Mouse (Mus musculus) activated CD4-positive, CD25-positive, alpha-beta regulatory T cell, adult 9 weeks (primary cell): ENCODE data around the gene Pth2. TPM values are rescaled to one million over a fixed set of nuclear protein-coding genes. Genes with fewer than 3 reads are reported as not detected.

Experiments used
- polyA plus RNA-seq: library from polyadenylated mRNA; unstranded; fragments of 100-300 nt; shearing (Covaris generic); gene quantifications from one replicate; pipeline ENCODE4 v1.2.1, GENCODE M21; 2017

Gene Pth2
- not detected for polyA plus RNA-seq

GRCm38 (mm10) chr7:45180896-45181477 is at the start of gene Pth2:
Gene Pth2, plus strand, starts transcription at chr7:45180995.

GRCm38 (mm10) chr7:45135993-45136567 is 44.7 kb upstream of the Pth2 start, which contains the start of the genes Gm45713 and Flt3l:
Gene Gm45713, minus strand, starts transcription at chr7:45136231.
Gene Flt3l, minus strand, starts transcription at chr7:45136432.

DNA sequence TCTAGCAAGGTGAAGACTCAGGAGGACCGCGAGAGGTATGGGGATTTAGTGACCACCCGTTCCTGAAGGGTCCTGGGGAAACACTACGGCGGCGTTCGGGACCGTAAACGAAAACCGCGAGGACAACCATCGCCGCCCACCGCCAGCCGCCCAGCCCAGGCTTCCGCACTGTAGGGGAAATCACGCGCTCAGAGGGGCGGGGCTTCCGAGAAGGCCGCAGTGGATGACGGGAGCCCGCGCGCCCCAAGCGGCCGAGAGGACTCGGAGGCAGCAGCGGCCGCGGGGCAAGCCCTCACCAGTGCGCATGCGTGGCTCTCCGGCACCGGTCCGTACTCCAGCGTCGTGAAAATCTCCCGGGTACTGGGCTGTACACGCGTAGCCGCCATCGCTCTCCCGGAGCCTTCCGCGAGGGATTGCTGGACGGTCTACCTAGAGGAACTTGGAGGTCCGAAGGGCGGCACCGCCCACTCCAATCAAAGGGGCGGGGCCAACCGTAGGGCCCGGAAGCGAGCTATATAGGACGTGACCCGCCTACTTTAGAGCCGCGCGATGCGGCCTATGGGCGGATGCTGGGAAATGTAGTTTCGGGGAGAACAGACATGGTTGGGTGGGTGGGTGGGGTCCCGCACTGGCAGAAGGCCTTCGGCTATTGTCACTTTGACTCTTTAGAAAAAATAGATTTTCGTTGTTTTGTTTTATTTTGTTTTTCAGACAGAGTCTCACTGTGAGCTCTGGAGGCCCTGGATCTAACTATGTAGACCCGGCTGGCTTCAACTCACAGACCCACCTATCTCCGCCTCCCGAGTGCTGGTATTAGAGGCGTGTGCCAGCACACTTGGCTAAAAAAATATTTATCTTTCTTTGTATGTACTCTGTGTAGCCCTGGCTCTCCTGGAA is 26.5 kb upstream of the Pth2 start, which contains the start of the genes Pih1d1 and Aldh16a1:
TSS of gene Pih1d1 (plus strand) at position 208 of the 897 bp plus-strand sequence.
TSS of gene Aldh16a1 (minus strand) at position 489 of the 897 bp plus-strand sequence.

DNA sequence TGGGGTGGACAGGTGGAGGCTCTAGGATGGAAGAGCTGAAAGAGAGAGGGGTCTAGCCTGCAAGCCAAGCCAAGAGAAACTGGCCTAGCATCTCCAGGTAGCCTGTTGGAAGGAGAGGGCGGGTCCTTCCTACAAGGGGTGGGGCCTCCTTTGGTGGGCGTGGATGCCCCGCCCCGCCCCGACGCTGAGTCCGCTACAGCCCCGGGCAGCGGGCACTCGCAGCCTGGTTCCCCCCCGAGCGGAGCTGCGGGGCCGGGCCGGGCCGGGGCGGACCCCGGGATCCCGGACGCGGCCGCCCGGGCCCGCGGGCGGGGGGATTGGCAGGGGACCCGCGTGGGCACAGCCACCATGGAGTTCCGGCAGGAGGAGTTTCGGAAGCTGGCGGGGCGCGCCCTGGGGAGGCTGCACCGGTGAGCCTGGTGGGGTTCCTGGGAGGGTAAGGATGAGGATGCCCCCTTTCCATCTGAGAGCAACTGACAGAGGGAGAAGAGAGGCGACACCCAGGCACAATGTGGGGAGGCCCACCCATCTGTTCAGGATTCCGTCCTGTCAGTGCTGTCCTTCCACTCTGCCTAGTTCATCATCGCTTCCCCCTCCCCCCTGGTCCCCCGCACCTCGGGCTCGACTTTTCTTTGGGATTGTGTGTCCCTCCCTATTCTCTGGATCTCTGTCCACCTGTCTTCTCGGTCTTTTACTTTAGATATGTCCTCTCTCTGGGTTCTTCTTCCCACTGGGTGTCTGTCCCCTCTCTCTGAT is 16.9 kb upstream of the Pth2 start, which contains the start of gene Slc17a7:
TSS of gene Slc17a7 (plus strand) at position 215 of the 756 bp plus-strand sequence.

DNA sequence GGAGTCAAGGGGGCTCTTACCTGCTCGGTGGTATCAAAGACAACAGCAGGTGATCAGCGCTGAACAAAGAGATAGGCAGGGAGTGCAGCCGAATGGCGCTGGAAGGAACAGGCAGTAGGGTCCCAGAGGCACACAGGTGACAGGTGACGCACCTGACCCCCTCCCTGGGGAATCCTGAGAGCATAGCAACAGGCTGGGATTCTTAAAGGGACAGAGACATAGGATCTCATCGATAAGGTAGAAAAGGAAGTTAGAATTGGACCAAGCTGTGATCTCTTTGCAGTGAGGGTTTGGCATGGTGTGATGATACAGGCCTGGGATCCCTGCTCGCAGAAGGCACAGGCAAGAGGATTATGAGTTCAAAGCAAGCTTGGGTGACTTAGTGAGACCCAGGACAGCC is 1.3 kb upstream of the Pth2 start, which contains the start of gene Gfy:
TSS of gene Gfy (minus strand) at position 101 of the 400 bp plus-strand sequence.

GRCm38 (mm10) chr7:45204380-45205143 is 23.8 kb downstream of the Pth2 start, which contains the start of gene Ccdc155:
Gene Ccdc155, minus strand, starts transcription at chr7:45204892.

DNA sequence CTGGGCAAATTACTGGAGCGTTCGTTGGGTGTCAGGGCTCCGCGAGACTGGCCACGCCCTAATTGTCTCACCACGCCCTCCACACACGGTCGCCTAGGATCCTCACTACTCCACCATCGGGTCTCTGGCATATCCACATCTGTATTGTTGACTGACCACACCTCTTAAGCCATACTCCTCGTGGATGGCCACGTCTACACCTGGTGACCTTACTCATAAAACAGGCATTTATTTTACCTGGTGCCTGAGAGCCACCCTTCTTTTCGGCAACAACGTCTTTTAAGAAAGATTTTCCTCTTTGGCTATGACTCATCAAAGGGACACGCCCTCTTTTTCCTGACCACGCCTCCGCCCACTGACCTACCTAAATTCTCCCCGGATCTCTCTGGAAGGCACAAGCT is 31.1 kb downstream of the Pth2 start, which contains the start of gene Dkkl1:
TSS of gene Dkkl1 (minus strand) at position 297 of the 401 bp plus-strand sequence.

DNA sequence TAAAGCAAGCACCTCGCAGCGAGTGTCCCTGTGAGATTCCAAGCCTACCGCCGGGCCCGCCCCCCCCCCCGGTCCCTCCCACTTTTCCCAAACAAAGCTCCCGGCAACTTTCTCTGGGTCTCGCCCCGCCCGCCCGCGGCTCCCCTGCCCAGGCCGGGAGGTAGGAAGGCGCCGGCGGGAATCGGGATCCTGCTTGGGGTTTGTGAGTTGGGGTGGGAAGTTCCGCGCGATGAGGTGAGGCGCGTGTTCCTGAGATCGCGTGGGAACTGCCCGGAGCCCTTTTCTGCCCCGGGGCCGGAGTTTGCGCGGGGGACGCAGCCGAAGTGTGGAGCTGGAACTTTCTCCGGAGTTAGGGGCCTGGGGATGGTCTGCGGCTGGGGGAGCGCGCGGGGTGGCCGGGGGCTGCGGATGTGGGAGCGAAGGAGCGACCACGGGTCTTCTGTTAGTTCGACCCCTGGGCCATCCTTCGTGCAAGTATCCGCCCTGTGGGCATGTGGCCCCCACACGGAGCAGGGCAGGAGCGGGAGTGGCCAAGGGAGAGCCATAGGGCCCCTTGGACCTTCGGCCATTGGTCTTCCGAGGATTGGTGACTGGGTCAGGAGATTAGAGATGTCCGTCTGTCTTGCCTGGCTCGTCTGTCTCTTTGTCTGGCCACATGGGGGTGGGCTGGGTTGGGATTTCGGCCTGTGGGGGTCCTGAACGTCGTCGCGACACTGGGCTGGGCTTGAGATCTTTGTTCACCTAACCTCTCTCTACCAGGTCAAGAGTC is 35.1 kb downstream of the Pth2 start, which contains the start of gene Tead2:
TSS of gene Tead2 (plus strand) at position 81 of the 769 bp plus-strand sequence.

Other genes starting within 250 kb of the Pth2 start
- gene Tsks, start 237.8 kb upstream of the Pth2 start, polyA plus RNA-seq = not detected
- gene Cpt1c, start 206.1 kb upstream of the Pth2 start, polyA plus RNA-seq = 0.42 TPM
- 182 TPM for gene Prmt1, start 194.4 kb upstream of the Pth2 start, polyA plus RNA-seq
- 257 TPM for gene Irf3, start 183.3 kb upstream of the Pth2 start, polyA plus RNA-seq
- 32.8 TPM for gene Bcl2l12, start 182.3 kb upstream of the Pth2 start, polyA plus RNA-seq
- 30.0 TPM for gene Scaf1, start 164.6 kb upstream of the Pth2 start, polyA plus RNA-seq
- 8.7 TPM for gene Rras, start 163.0 kb upstream of the Pth2 start, polyA plus RNA-seq
- 4.7 TPM for gene Prr12, start 128.1 kb upstream of the Pth2 start, polyA plus RNA-seq
- 126 TPM for gene Nosip, start 118.6 kb upstream of the Pth2 start, polyA plus RNA-seq
- 3.9 TPM for gene Prrg2, start 118.3 kb upstream of the Pth2 start, polyA plus RNA-seq
- gene Rcn3, start 88.8 kb upstream of the Pth2 start, polyA plus RNA-seq = 124 TPM
- 6.3 TPM for gene Fcgrt, start 77.1 kb upstream of the Pth2 start, polyA plus RNA-seq
- gene Rps11, start 56.6 kb upstream of the Pth2 start, polyA plus RNA-seq = 3,104 TPM
- gene Rpl13a, start 52.2 kb upstream of the Pth2 start, polyA plus RNA-seq = 2,649 TPM
- gene Gm45713, start 44.8 kb upstream of the Pth2 start, polyA plus RNA-seq = not detected
- 220 TPM for gene Flt3l, start 44.6 kb upstream of the Pth2 start, polyA plus RNA-seq
- 55.1 TPM for gene Pih1d1, start 26.7 kb upstream of the Pth2 start, polyA plus RNA-seq
- 64.8 TPM for gene Aldh16a1, start 26.4 kb upstream of the Pth2 start, polyA plus RNA-seq
- gene Slc17a7, start 17.0 kb upstream of the Pth2 start, polyA plus RNA-seq = not detected
- gene Gfy, start 1.4 kb upstream of the Pth2 start, polyA plus RNA-seq = not detected
- gene Ccdc155, start 23.9 kb downstream of the Pth2 start, polyA plus RNA-seq = 0.12 TPM
- 16.3 TPM for gene Dkkl1, start 31.2 kb downstream of the Pth2 start, polyA plus RNA-seq
- 3.0 TPM for gene Tead2, start 34.8 kb downstream of the Pth2 start, polyA plus RNA-seq
- 641 TPM for gene Cd37, start 58.1 kb downstream of the Pth2 start, polyA plus RNA-seq
- not detected for gene Slc6a16, start 60.1 kb downstream of the Pth2 start, polyA plus RNA-seq
- gene Slc6a21, start 96.5 kb downstream of the Pth2 start, polyA plus RNA-seq = not detected
- gene Trpm4, start 152.8 kb downstream of the Pth2 start, polyA plus RNA-seq = 11.7 TPM
- not detected for gene Hrc, start 154.3 kb downstream of the Pth2 start, polyA plus RNA-seq
- gene Ppfia3, start 186.0 kb downstream of the Pth2 start, polyA plus RNA-seq = 0.12 TPM
- 0.89 TPM for gene Lin7b, start 189.6 kb downstream of the Pth2 start, polyA plus RNA-seq
- 263 TPM for gene Snrnp70, start 214.7 kb downstream of the Pth2 start, polyA plus RNA-seq
- gene Kcna7, start 224.7 kb downstream of the Pth2 start, polyA plus RNA-seq = not detected
- gene Ntf5, start 232.7 kb downstream of the Pth2 start, polyA plus RNA-seq = 0.92 TPM
- not detected for gene Lhb, start 239.8 kb downstream of the Pth2 start, polyA plus RNA-seq